Comparison of ENCODE assay signal across 10 mouse cellular contexts in the genomic region with DNA sequence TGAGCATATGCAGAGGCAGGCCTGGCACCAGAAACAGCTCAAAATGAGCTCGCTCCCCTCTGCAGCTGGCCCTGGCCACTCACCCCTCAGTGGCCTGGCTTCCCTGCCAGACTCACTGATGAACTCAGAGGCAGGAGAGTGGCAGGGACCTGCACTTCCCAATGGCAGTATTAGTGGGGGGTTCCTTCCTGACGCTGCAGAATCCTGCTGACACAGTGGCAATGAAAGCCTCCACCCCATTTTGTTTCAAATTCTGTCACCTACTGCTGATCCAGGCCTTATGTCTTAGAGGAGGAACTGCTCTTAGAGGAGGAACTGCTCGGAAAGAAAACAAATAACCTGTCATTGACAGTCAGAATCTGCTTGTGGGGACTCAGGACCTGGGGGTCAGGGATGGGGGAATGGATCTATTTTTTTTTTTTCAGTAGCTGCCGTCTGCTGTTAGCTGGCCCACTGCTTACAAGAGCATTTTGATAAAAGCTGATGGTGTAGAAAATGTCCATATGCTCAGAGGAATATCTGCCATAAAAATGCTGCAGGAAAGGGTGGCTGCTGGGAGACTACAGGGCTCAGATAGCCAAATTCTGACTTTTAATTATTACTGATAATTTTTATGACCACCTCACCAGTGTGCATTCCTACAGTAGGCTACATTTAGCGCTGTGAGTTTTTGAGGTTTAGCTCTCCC. TPM values are rescaled to one million over a fixed set of nuclear protein-coding genes. Genes with fewer than 3 reads are reported as not detected.
DNase-seq lines count a peak whose midpoint lies in the region; ATAC-seq and TF ChIP-seq lines count a peak whose summit lies in the region.
"Had no signal": no experiment of that assay in that cellular context is flagged by ENCODE, and none has a peak within 500 bp of the region (broad histone marks: within the 10 kb centered on the region; RNA-seq: fewer than 3 reads in every experiment).

No protein-coding gene starts in this region.

- H3K9me3 ChIP-seq in intestine, embryonic 16.5 days (ENCODE audit: control insufficient read depth, low read length), result no peaks in the 10 kb centered on the region
- H3K9me3 ChIP-seq in intestine, postnatal 0 days (ENCODE audit: control insufficient read depth), result no peaks in the 10 kb centered on the region
- H3K9me3 ChIP-seq in limb, embryonic 13.5 days, result no peaks in the 10 kb centered on the region
- H3K9me3 ChIP-seq in kidney, embryonic 14.5 days (ENCODE audit: control insufficient read depth, low read length), result no peaks in the 10 kb centered on the region

- H3K27ac ChIP-seq in intestine, embryonic 16.5 days (ENCODE audit: low read length), result peak overlapping the region; percentile 2; the same call in 1 of the 2 replicates
- H3K27ac ChIP-seq in intestine, postnatal 0 days (ENCODE audit: low read depth, low read length), result no peak overlapping the region
- H3K27ac ChIP-seq in bone marrow macrophage, adult 2 months (ENCODE audit: insufficient read depth, low read depth, low read length), result peak overlapping the region; percentile 75
- peak overlapping the region; percentile 88; the same call in 1 of the 2 replicates for H3K27ac ChIP-seq in limb, embryonic 13.5 days
- H3K27ac ChIP-seq in kidney, embryonic 14.5 days (ENCODE audit: low read depth, low read length), result no peak overlapping the region

- 46% methylated on average over 5 of the region's 5 CpGs for WGBS in intestine, embryonic 16.5 days
- 59% methylated on average over 5 of the region's 5 CpGs for WGBS in intestine, postnatal 0 days
- WGBS in limb, embryonic 13.5 days, result 50% methylated on average over 5 of the region's 5 CpGs
- WGBS in kidney, embryonic 14.5 days, result 53% methylated on average over 5 of the region's 5 CpGs

- peaks cover 2% of the 10 kb centered on the region; the same call in 1 of the 2 replicates for H3K36me3 ChIP-seq in intestine, embryonic 16.5 days (ENCODE audit: control insufficient read depth, insufficient read depth, low read length)
- H3K36me3 ChIP-seq in intestine, postnatal 0 days (ENCODE audit: control insufficient read depth, insufficient read depth), result peaks cover 18% of the 10 kb centered on the region
- H3K36me3 ChIP-seq in limb, embryonic 13.5 days, result peaks cover 29% of the 10 kb centered on the region
- H3K36me3 ChIP-seq in kidney, embryonic 14.5 days (ENCODE audit: control insufficient read depth, insufficient read depth, low read length), result peaks cover 13% of the 10 kb centered on the region; the same call in 1 of the 2 replicates

- peak; percentile 66 to 70 for DNase-seq in cerebellum, adult 18-20 months
- no peak for DNase-seq in adipocyte (ENCODE audit: low spot score)
- DNase-seq: embryo, embryonic 11 days; thymus, adult 18-20 months had no signal

- H3K4me2 ChIP-seq in intestine, embryonic 16.5 days (ENCODE audit: low read depth, low read length), result no peak overlapping the region
- H3K4me2 ChIP-seq in intestine, postnatal 0 days (replicated peaks; ENCODE audit: low read depth), result no peak overlapping the region
- no peak overlapping the region for H3K4me2 ChIP-seq in limb, embryonic 13.5 days (replicated peaks)
- H3K4me2 ChIP-seq in kidney, embryonic 14.5 days (replicated peaks; ENCODE audit: low read depth, low read length), result no peak overlapping the region

- H3K4me3 ChIP-seq in intestine, embryonic 16.5 days (ENCODE audit: low read length), result no peak overlapping the region
- no peak overlapping the region for H3K4me3 ChIP-seq in intestine, postnatal 0 days (ENCODE audit: low read depth, low read length)
- no peak overlapping the region for H3K4me3 ChIP-seq in bone marrow macrophage, adult 2 months (ENCODE audit: insufficient read depth, low read length)
- H3K4me3 ChIP-seq in limb, embryonic 13.5 days, result no peak overlapping the region
- H3K4me3 ChIP-seq in kidney, embryonic 14.5 days (ENCODE audit: low read length), result no peak overlapping the region

- TF ChIP-seq CTCF in intestine, postnatal 0 days (IDR thresholded peaks at IDR 0.05; ENCODE audit: low read depth), result no peak
- no peak for TF ChIP-seq CTCF in bone marrow macrophage, adult 2 months (IDR thresholded peaks at IDR 0.05; ENCODE audit: low read depth, low read length)

- no peak for TF ChIP-seq POLR2A in bone marrow macrophage, adult 2 months (IDR thresholded peaks at IDR 0.05; ENCODE audit: borderline replicate concordance, low read depth, low read length)

- no peaks in the 10 kb centered on the region for H3K27me3 ChIP-seq in intestine, embryonic 16.5 days (replicated peaks; ENCODE audit: control insufficient read depth, insufficient read depth, low read length)
- no peaks in the 10 kb centered on the region for H3K27me3 ChIP-seq in intestine, postnatal 0 days (replicated peaks; ENCODE audit: control insufficient read depth, insufficient read depth, low read length)
- no peaks in the 10 kb centered on the region for H3K27me3 ChIP-seq in limb, embryonic 13.5 days
- no peaks in the 10 kb centered on the region for H3K27me3 ChIP-seq in kidney, embryonic 14.5 days (ENCODE audit: control insufficient read depth, insufficient read depth, low read length)
- H3K27me3 ChIP-seq: Patski had no signal

- H3K4me1 ChIP-seq in intestine, embryonic 16.5 days (ENCODE audit: control insufficient read depth, insufficient read depth, low read length), result peaks cover 35% of the 10 kb centered on the region
- peaks cover 7% of the 10 kb centered on the region; the same call in 1 of the 2 replicates for H3K4me1 ChIP-seq in intestine, postnatal 0 days (replicated peaks; ENCODE audit: control insufficient read depth, insufficient read depth, low read length)
- peaks cover 66% of the 10 kb centered on the region for H3K4me1 ChIP-seq in bone marrow macrophage, adult 2 months (ENCODE audit: control insufficient read depth, insufficient read depth, low read length)
- peaks cover 64% of the 10 kb centered on the region for H3K4me1 ChIP-seq in limb, embryonic 13.5 days
- H3K4me1 ChIP-seq in kidney, embryonic 14.5 days (ENCODE audit: control insufficient read depth, insufficient read depth, low read length), result peaks cover 34% of the 10 kb centered on the region; the same call in 1 of the 2 replicates

- ATAC-seq in intestine, embryonic 16.5 days, result no peak
- no peak for ATAC-seq in intestine, postnatal 0 days
- no peak for ATAC-seq in limb, embryonic 13.5 days (ENCODE audit: low FRiP score, low read depth)
- ATAC-seq in kidney, embryonic 14.5 days (ENCODE audit: low FRiP score, low TSS enrichment), result no peak
- ATAC-seq: Patski had no signal

- H3K9ac ChIP-seq in intestine, embryonic 16.5 days (ENCODE audit: low read depth, low read length), result peak overlapping the region; percentile 31; the same call in 1 of the 2 replicates
- no peak overlapping the region for H3K9ac ChIP-seq in intestine, postnatal 0 days (ENCODE audit: low read depth, low read length)
- H3K9ac ChIP-seq in limb, embryonic 13.5 days, result no peak overlapping the region
- H3K9ac ChIP-seq in kidney, embryonic 14.5 days (ENCODE audit: low read depth, low read length), result no peak overlapping the region; the same call in 1 of the 2 replicates

RNA-seq across cellular contexts. Expression of gene Akt2, which starts 13.5 kb away (rescaled TPM):
- polyA plus RNA-seq in intestine, embryonic 16.5 days (2015; fragmentation: Nextera tagmentation; extraction: Ambion mirVana), result 58.5 and 60.3 TPM in 2 replicates
- polyA plus RNA-seq in intestine, postnatal 0 days (2015; fragmentation: Nextera tagmentation; extraction: Ambion mirVana), result 35.8 and 36.4 TPM in 2 replicates
- polyA plus RNA-seq in bone marrow macrophage, adult 2 months (2012; ENCODE audit: insufficient read depth, insufficient read length, missing spikeins), result 67.1 and 83.5 TPM in 2 replicates
- 114 and 117 TPM in 2 replicates for polyA plus RNA-seq in limb, embryonic 13.5 days (2015; fragmentation: Nextera tagmentation; extraction: Ambion mirVana)
- polyA plus RNA-seq in kidney, embryonic 14.5 days (2014; fragmentation: Nextera tagmentation; extraction: Ambion mirVana), result 63.4 and 96.7 TPM in 2 replicates

RNA-seq across cellular contexts. Expression of gene Ttc9b, which starts 48.9 kb away (rescaled TPM):
- 1.5 and 1.8 TPM in 2 replicates for polyA plus RNA-seq in intestine, embryonic 16.5 days (2015; fragmentation: Nextera tagmentation; extraction: Ambion mirVana)
- 1.3 and 1.6 TPM in 2 replicates for polyA plus RNA-seq in intestine, postnatal 0 days (2015; fragmentation: Nextera tagmentation; extraction: Ambion mirVana)
- polyA plus RNA-seq in bone marrow macrophage, adult 2 months (2012; ENCODE audit: insufficient read depth, insufficient read length, missing spikeins), result not detected in 2 replicates
- 0.10 TPM in 1 of 2 replicates, not detected in the other for polyA plus RNA-seq in limb, embryonic 13.5 days (2015; fragmentation: Nextera tagmentation; extraction: Ambion mirVana)
- polyA plus RNA-seq in kidney, embryonic 14.5 days (2014; fragmentation: Nextera tagmentation; extraction: Ambion mirVana), result 0.20 TPM in 1 of 2 replicates, not detected in the other

RNA-seq across cellular contexts. Expression of gene 2310022A10Rik, which starts 51.8 kb away (rescaled TPM):
- polyA plus RNA-seq in intestine, embryonic 16.5 days (2015; fragmentation: Nextera tagmentation; extraction: Ambion mirVana), result 21.5 and 21.8 TPM in 2 replicates
- polyA plus RNA-seq in intestine, postnatal 0 days (2015; fragmentation: Nextera tagmentation; extraction: Ambion mirVana), result 9.0 and 10.2 TPM in 2 replicates
- polyA plus RNA-seq in bone marrow macrophage, adult 2 months (2012; ENCODE audit: insufficient read depth, insufficient read length, missing spikeins), result 53.6 and 59.8 TPM in 2 replicates
- 34.6 and 37.0 TPM in 2 replicates for polyA plus RNA-seq in limb, embryonic 13.5 days (2015; fragmentation: Nextera tagmentation; extraction: Ambion mirVana)
- 19.7 and 21.4 TPM in 2 replicates for polyA plus RNA-seq in kidney, embryonic 14.5 days (2014; fragmentation: Nextera tagmentation; extraction: Ambion mirVana)

RNA-seq across cellular contexts. Expression of gene Pld3, which starts 51.8 kb away (rescaled TPM):
- polyA plus RNA-seq in intestine, embryonic 16.5 days (2015; fragmentation: Nextera tagmentation; extraction: Ambion mirVana), result 65.6 and 73.0 TPM in 2 replicates
- 45.8 and 48.7 TPM in 2 replicates for polyA plus RNA-seq in intestine, postnatal 0 days (2015; fragmentation: Nextera tagmentation; extraction: Ambion mirVana)
- 397 TPM in 2 replicates for polyA plus RNA-seq in bone marrow macrophage, adult 2 months (2012; ENCODE audit: insufficient read depth, insufficient read length, missing spikeins)
- 94.8 and 95.0 TPM in 2 replicates for polyA plus RNA-seq in limb, embryonic 13.5 days (2015; fragmentation: Nextera tagmentation; extraction: Ambion mirVana)
- polyA plus RNA-seq in kidney, embryonic 14.5 days (2014; fragmentation: Nextera tagmentation; extraction: Ambion mirVana), result 63.9 and 78.8 TPM in 2 replicates

Comparison
In these comparisons a context has a peak if more than half of its experiments do, and no peak if none do; other contexts are left out.
1. H3K27ac ChIP-seq: peak in intestine, embryonic 16.5 days (single experiment), bone marrow macrophage, adult 2 months (single experiment) and limb, embryonic 13.5 days (single experiment); none in intestine, postnatal 0 days (single experiment) and kidney, embryonic 14.5 days (single experiment).